Mouse (Mus musculus) megakaryocyte, embryonic 14.5 days (primary cell): ENCODE data around the gene Cep135.

ENCODE experiments used
- FLI1 ChIP-seq: IDR thresholded peaks from 2 replicates; pipeline ENCODE4 v1.6.1; 2012; ENCODE audit warnings: low read length, inconsistent platforms, mixed read lengths
- GATA1 ChIP-seq: IDR thresholded peaks from 3 replicates; pipeline ENCODE4 v1.6.1; 2012; ENCODE audit warnings: mixed read lengths, low read length, inconsistent platforms, borderline replicate concordance

- no peak for TF ChIP-seq GATA1
- TF ChIP-seq FLI1 = no peak
Observed at GRCm38 (mm10) chr5:76645091-76645868, 56.8 kb downstream of the Cep135 start.
